Mouse (Mus musculus) cerebellum, adult 9-10 months (tissue): Measurements from ENCODE around the gene Nt5c2.

Source experiments
- DNase-seq: peaks from one replicate; pipeline ENCODE4 v3.0.0; 2022

The Nt5c2 gene

GRCm38 (mm10) chr19:46875790-46876189 is 139.2 kb downstream of the Nt5c2 start:
- peak; percentile 87 for DNase-seq

- DNase-seq, result no peak
Measured at GRCm38 (mm10) chr19:46873924-46874323, 141.0 kb downstream of the Nt5c2 start.

GRCm38 (mm10) chr19:46871651-46872050 is 143.3 kb downstream of the Nt5c2 start:
- DNase-seq, result no peak

GRCm38 (mm10) chr19:46871096-46871495 is 143.9 kb downstream of the Nt5c2 start:
- no peak for DNase-seq

- peak; percentile 87 for DNase-seq
Measured at GRCm38 (mm10) chr19:46869526-46869925, 145.4 kb downstream of the Nt5c2 start.

- DNase-seq, result no peak
Measured at GRCm38 (mm10) chr19:46869049-46869448, 145.9 kb downstream of the Nt5c2 start.

- no peak for DNase-seq
Measured at GRCm38 (mm10) chr19:46865381-46865780, 149.6 kb downstream of the Nt5c2 start.

GRCm38 (mm10) chr19:46864731-46865331 is 150.1 kb downstream of the Nt5c2 start:
- DNase-seq, result no peak

- no peak for DNase-seq
Measured at GRCm38 (mm10) chr19:46864079-46864478, 150.9 kb downstream of the Nt5c2 start.

- DNase-seq, result peak; percentile 75
Measured at GRCm38 (mm10) chr19:46863236-46863927, 151.6 kb downstream of the Nt5c2 start.

- no peak for DNase-seq
Measured at GRCm38 (mm10) chr19:46862556-46862955, 152.4 kb downstream of the Nt5c2 start.

- DNase-seq, result no peak
Measured at GRCm38 (mm10) chr19:46858200-46858599, 156.8 kb downstream of the Nt5c2 start.

GRCm38 (mm10) chr19:46857277-46857989 is 157.5 kb downstream of the Nt5c2 start:
- DNase-seq, result no peak

GRCm38 (mm10) chr19:46856780-46857179 is 158.2 kb downstream of the Nt5c2 start:
- no peak for DNase-seq

GRCm38 (mm10) chr19:46856232-46856631 is 158.7 kb downstream of the Nt5c2 start:
- no peak for DNase-seq

- DNase-seq, result no peak
Measured at GRCm38 (mm10) chr19:46849443-46849997, 165.4 kb downstream of the Nt5c2 start.

GRCm38 (mm10) chr19:46848381-46849268 is 166.3 kb downstream of the Nt5c2 start:
- DNase-seq, result no peak

- no peak for DNase-seq
Measured at GRCm38 (mm10) chr19:46846459-46846858, 168.5 kb downstream of the Nt5c2 start.

GRCm38 (mm10) chr19:46846056-46846455 is 168.9 kb downstream of the Nt5c2 start:
- no peak for DNase-seq

GRCm38 (mm10) chr19:46843030-46843429 is 171.9 kb downstream of the Nt5c2 start:
- DNase-seq, result no peak

- DNase-seq, result no peak
Measured at GRCm38 (mm10) chr19:46841016-46841415, 173.9 kb downstream of the Nt5c2 start.

- DNase-seq, result no peak
Measured at GRCm38 (mm10) chr19:46837290-46838079, 177.5 kb downstream of the Nt5c2 start.
